Mouse (Mus musculus): ENCODE measurements around the gene Gm3435.
"Not testable (repeated sequence)": the region's sequence is repeated elsewhere in the genome, so short reads cannot be mapped to it uniquely, and the experiment has no call there.

Gm3435 gene

DNA sequence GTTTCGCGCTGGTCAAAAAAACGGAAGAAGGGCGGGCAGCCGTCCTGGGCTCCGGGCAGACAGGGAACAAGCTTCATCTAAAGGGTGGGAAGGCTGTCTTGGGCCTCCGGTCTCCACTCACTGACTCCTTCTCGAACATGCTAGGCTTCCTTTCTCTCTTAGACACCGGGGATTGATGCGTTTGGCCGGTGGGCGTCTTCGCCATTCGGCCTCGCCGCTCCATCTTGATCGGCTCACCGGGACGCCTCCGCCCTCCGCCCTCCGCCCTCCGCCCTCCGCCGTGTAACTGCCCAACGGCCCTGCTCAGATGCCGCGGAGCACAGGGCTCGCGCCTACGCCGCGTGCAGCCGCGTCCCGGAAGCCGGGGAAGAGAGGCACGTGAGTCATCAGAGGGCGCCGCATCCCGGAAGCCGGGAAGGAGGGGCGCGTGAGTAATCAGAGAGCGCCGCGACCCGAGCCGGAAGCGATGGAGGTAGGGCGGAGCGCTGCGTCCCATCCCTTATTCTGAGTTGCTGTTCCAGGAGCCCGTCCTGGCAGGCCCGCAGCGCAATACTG, 31.3 kb downstream of the Gm3435 start, which contains the start of the genes Ermard, Tcte3 and Gm3448:
TSS of gene Ermard (plus strand) at position 34 of the 555 bp plus-strand sequence.
TSS of gene Tcte3 (minus strand) at position 314 of the 555 bp plus-strand sequence.
TSS of gene Gm3448 (minus strand) at position 363 of the 555 bp plus-strand sequence.
- DNase-seq = peak in 1 of 2 experiments; percentile 14

DNA sequence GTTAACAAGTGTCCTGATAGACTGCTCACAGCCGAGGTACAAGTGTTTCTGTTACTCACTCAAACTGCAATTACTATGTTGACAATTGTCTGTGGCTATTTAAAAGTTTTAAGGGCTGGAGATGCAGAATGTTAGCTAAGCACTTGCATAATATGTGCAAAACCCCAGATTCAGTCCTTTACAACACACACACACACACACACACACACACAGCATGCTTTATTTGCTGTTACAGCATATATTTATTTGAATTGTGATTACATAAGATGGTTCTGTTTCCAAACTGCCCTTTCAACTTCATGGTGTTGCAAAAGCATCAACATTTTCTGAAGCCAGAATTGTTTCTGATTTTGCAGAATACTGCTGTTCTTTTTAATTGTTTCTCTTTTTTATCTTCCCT, 40.4 kb downstream of the Gm3435 start:
- DNase-seq = not testable (repeated sequence)

DNA sequence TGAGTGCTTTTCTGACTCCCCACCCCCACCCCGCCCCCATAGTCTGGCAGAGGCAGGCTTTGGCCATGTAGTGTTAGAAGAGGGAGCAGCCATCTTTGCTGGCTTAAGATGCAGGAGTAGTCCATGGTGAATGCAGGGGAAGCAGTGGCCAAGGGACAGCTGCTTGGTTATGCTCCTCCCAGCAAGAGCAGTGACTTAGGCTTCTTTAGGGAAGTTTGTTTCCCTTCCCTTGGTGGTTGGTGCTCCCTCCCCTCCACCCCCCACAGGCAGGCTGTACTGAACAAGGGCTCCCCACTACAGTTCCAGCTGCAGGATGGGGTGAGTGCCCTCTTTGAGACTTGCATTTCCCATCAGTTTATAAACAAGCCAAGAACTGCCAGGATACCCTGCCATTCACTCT, 42.8 kb downstream of the Gm3435 start:
- DNase-seq = not testable (repeated sequence)

DNA sequence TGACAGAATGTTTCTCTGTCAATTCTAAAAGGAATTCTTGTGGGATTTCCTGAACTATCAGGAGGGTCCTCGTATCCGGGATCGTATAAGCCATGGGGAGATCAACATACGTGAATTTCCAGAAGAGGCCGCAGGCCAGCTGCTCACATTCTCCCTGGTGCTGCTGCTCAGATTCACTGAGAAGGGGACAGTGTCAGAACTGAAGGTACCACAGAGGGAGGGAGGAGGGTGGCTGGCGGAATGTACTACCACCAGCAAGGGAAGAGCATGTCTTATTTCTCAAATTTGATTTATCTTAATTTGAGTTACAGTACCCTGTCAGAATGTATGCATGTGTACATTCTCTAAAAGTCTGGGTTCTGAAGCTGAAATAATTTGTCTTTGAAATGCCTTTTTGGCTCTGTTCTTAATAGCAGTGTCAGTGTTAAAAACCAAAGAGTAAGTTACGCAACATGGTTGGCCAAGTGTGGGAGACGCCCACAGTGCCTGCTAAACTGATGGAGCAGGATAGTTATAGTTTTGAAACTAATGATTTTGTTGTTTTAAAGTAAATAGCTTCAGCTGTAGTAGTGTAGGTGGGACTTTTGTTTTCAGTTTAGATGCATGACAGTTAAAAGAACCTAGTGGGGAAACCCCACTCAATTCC, 43.3 kb downstream of the Gm3435 start:
- not testable (repeated sequence) for DNase-seq

DNA sequence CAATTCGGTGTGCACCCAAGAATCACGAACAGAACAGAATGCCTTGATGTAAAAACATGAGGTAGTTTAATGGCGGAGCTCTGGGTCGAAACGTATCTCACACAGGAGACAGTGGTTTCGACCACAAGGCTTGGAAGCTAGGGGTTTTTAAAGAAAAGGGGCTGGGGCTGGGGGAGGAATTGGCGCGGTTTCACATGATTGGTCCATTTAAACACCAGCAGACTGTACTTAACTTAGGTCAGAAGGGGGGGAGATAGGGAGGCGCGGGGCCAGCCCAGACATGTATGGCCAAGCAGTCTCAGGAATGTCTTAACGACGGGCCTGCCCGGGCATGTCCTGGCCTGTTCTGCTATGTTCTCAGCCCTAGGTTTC, 43.8 kb downstream of the Gm3435 start:
- DNase-seq = not testable (repeated sequence)

DNA sequence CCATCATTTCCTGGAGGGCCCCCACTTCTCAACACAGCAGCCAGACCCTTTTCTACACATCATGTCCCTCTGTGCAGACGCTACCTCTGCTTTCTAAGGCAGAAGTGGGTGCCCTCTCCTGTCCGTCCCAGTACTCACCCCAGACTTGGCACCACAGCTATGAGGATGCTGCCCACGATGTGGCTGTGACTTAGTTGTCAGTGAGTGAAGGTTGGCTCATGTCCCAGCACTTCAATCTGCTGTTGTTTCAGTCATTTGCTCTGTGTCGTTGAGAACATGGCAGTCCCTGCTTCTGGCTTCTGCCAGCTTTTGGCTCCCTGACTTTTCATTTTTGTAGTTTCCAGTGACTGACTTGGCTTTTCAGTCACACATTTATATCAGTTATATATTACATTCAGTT, 45.9 kb downstream of the Gm3435 start:
- DNase-seq = no peak

DNA sequence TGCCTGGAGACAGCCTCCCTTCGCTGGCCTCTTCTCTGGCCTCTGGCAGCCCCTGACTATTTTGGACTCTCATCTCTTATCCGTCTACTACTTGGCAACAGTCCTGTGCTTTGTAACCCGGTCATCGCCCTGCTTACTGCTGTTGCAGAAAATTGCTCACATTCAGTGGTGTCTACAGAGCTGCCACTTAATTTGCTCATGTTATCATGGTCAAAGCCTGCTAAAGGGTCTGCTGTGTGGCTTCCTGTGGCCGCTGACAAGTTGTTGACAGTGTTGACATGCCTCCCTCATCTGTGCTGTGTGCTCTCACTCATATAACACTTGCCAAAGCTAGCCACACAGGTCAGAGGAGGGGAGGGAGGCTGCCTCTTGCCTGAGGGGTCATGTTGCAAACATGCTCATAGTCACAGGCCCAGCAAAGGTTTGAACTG, 48.2 kb downstream of the Gm3435 start:
- no peak for DNase-seq

DNA sequence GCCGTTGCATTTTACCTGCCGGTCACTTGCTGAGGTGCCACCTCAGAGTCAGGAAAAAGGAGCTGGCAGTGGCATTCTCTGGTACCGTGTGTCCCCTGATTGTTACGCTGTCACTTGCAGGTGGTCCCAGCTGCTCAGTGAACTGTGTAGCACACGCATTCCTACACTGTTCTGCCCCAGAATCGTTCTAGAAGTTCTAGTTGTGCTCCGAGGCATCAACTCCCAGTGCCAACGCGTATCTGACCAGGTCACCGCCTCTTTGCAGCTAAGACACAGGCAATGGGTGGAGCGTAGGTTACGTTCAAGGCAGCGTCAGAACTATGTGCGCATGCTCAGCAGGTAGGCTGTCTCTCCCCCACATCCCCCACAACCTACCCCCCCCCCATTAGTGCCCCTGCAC, 49.7 kb downstream of the Gm3435 start:
- no peak for DNase-seq

DNA sequence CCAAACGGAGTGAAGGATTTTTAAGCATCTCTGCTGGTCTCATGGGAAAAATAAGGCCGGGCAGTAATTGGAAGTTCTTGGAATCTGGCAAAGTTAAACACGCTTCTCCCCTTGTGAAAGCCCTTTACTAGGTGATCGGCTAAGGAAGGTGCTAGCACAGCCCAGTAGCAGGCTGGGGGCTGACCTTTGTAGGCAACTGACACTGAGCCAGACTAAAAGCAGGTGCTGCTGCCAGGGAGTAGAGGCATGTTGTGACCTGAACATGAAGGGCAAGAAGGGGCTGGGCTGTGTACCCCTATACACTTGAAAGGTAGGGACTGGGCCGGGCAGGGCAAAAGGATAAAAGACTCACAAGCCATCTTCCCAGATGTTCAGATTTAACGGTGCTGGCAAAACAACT, 50.4 kb downstream of the Gm3435 start:
- no peak for DNase-seq

DNA sequence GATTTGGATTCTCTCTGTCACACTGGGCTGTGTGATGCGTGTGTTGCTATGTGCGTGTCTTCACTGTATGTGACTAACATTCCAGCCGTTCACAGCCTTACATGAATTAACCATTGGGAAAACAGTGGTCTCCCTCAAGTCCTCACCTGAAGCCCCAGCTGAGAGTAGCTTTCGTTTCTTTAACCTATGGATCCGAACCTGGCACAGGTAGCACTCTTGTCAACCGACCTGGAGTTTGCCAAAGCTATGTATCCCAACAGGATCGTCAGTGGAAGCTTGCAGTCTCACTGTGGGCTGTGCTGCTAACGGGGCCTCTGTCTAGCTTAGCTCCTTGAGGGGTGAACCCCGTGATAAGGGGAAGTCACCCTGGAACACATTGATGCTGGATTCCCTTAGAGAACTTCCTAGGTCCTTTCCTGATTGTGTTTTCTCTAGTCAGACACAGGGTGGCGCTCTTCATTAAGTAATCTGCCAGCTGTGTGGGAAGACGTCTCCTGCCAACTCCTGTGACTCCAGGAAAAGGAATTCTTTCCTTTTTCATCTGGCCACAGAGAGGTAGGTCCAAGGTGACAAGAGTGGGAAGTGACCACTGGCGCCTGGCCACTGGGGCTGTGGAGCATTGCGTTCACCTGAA, 55.5 kb downstream of the Gm3435 start:
- peak; percentile 52 to 62 for DNase-seq

DNA sequence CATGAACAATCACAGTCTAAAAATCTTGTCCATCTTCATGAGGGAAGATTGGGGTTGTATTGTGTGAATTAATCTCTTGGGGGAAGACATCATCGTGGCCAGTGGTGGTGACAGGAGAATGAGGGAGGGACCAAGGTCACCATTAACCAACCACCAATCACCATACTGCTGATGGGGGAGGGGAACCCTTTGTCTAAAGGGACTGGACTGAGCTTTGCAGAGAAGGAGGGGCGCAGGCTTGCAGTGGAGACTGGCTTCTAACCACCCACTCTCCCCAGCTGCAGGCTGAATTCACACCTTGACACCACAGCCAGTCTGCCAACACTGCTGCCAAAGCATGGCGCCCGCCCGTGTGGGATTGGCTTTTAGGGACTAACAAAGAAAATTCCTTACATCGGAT, 56.1 kb downstream of the Gm3435 start:
- DNase-seq = no peak

DNA sequence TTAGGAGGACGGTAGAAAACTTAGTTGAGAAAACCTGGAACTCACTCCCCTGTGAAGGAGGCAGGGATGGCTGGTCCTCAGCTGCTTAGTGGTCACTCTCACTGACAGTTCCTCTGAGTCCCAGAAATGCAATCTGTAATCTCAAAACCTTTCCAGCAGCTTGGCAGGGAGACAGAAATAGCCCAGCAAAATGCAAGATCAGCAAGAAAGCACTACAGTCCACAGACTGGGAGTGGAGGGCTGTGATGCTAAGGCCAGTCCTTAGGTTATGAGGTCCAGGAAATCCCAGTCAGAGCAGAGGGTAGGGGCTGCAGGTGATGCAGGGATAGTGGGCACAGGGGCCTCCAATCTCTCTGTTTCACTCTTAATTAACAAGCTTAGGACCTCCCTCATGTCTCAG, 56.9 kb downstream of the Gm3435 start:
- peak; percentile 30 to 37 for DNase-seq

DNA sequence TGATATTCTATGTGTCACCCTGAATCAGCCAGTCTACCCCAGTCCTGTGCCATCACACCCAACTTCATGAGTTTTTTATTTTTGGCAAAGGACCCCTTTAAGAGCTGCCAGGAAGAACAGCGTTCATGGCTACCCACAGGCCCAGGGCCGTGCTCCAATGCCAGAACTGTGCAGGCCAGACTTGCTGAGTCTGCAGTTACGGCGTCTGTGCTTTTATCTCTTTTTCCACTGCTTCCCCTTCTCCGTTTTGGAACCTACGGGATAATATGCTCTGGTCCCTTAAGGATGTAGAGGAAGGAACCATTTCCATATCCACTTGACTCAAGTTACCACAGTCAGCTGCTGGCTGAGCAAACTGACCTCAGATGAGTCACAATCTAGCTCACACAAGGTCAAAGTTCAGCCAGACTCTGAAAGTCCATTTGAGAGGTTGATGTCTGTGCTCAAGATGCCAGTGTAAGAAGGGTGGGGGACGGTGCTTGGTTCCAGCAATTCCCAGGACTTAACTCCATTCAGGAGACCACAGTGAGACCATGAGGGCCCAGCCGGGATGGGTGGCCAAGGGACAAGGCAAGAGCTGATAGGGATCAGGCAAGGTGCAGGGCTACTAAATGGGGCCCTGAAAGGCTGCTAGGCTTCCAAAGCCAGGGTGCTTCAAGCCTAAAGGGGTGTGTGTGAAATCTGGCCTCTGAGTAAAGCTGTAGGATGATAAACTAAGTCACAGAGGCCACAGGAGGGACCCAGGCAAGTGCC, 58.2 kb downstream of the Gm3435 start:
- DNase-seq = peak; percentile 26 to 40

DNA sequence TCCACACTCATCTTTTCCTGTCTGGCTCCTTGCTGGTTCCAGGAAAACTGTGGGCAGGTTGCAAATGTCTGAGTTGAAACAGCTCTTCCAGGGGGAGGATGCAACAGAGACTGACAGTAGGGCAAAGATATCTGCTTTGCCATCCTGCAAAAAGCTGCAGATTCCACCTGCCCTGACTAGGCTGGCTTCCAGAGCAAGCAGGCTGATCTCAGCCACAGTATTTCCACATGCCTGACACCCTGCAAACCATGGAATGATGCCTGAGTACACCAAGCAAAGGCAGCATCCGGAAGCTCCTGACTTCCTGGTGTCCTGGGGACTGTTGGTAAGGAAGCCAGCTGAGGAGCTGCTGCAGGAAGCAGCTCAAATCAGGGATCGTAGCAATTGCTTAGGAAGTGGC, 59.1 kb downstream of the Gm3435 start:
- peak; percentile 30 to 32 for DNase-seq

Data from kidney, adult 8-10 months (tissue).